Mouse (Mus musculus) myocyte (in vitro differentiated cells): ENCODE data around the gene Clint1.

Experiments used
- MAX ChIP-seq: IDR thresholded peaks from one replicate; pipeline ENCODE4 v1.6.1; 2011; ENCODE audit warnings: low read depth, mild to moderate bottlenecking, control low read depth
- POLR2A ChIP-seq: IDR thresholded peaks from one replicate; pipeline ENCODE4 v1.6.1; 2011; ENCODE audit warnings: low read depth, mild to moderate bottlenecking, control low read depth, moderate library complexity; ENCODE audit not compliant: insufficient read length
- POLR2AphosphoS2 ChIP-seq: IDR thresholded peaks from one replicate; pipeline ENCODE4 v1.6.1; 2011; ENCODE audit warnings: low read depth, control low read depth; ENCODE audit not compliant: insufficient read length

DNA sequence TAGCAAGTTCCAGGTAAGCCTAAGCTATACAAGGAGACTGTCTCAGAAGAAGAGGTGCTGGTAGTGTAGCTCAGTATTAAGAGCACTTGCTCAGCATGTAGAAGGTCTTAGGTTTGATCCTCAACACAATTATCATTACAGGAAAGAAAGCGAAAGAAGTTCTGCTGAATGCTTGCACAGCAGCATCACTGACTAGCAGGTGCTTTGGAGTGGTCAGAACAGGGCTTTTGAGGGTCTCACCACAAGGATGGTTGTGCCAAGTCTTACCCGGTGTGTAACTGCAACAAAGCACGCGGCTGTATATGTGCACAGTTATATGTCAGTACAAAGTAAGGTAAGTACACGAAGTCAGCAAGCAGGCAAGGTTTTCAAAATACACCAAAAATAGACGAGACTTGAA, 22.4 kb downstream of the Clint1 start:
- TF ChIP-seq POLR2AphosphoS2 (no peak), POLR2A (no peak), MAX (no peak)
